Mouse (Mus musculus) frontal cortex, postnatal 14 days (tissue): Measurements from ENCODE around the gene Mapk11.

Experiments used
- DNase-seq, 2 experiments: peaks; one replicate each; pipeline ENCODE4 v3.0.0; 2022; ENCODE audit warnings: low spot score in 2 of 2

The Mapk11 gene

GRCm38 (mm10) chr15:89140659-89141252 is 8.7 kb downstream of the Mapk11 start, which contains the start of gene Mapk12:
Gene Mapk12, minus strand, starts transcription at chr15:89140703.
- DNase-seq, result no peak

GRCm38 (mm10) chr15:89140048-89140658 is 9.3 kb downstream of the Mapk11 start:
- no peak for DNase-seq

GRCm38 (mm10) chr15:89138531-89138930 is 10.9 kb downstream of the Mapk11 start:
- no peak for DNase-seq

GRCm38 (mm10) chr15:89138046-89138405 is 11.4 kb downstream of the Mapk11 start:
- DNase-seq, result no peak

- no peak for DNase-seq
Observed at GRCm38 (mm10) chr15:89137378-89138045, 11.9 kb downstream of the Mapk11 start.

- DNase-seq, result no peak
Observed at GRCm38 (mm10) chr15:89136461-89137155, 12.8 kb downstream of the Mapk11 start.

GRCm38 (mm10) chr15:89131316-89131715 is 18.1 kb downstream of the Mapk11 start:
- no peak for DNase-seq

- no peak for DNase-seq
Observed at GRCm38 (mm10) chr15:89130245-89130644, 19.2 kb downstream of the Mapk11 start.

- peak; percentile 72 to 76 for DNase-seq
Observed at GRCm38 (mm10) chr15:89128382-89129350, 20.8 kb downstream of the Mapk11 start, which contains the start of gene Hdac10. Gene Hdac10, minus strand, starts transcription at chr15:89128700.

GRCm38 (mm10) chr15:89127364-89127940 is 22.0 kb downstream of the Mapk11 start:
- no peak for DNase-seq

- DNase-seq, result no peak
Observed at GRCm38 (mm10) chr15:89126622-89127021, 22.8 kb downstream of the Mapk11 start.

- DNase-seq, result no peak
Observed at GRCm38 (mm10) chr15:89125351-89125750, 24.1 kb downstream of the Mapk11 start.

- no peak for DNase-seq
Observed at GRCm38 (mm10) chr15:89124312-89124711, 25.1 kb downstream of the Mapk11 start.

GRCm38 (mm10) chr15:89123595-89123994 is 25.8 kb downstream of the Mapk11 start:
- peak in 1 of 2 experiments; percentile 55 for DNase-seq

GRCm38 (mm10) chr15:89122649-89123366 is 26.6 kb downstream of the Mapk11 start, which contains the start of gene Tubgcp6:
Gene Tubgcp6, minus strand, starts transcription at chr15:89123112.
- peak; percentile 91 to 92 for DNase-seq

- no peak for DNase-seq
Observed at GRCm38 (mm10) chr15:89118007-89118406, 31.4 kb downstream of the Mapk11 start.

- DNase-seq, result no peak
Observed at GRCm38 (mm10) chr15:89110147-89110546, 39.3 kb downstream of the Mapk11 start.

- DNase-seq, result no peak
Observed at GRCm38 (mm10) chr15:89106976-89107375, 42.5 kb downstream of the Mapk11 start.

- DNase-seq, result no peak
Observed at GRCm38 (mm10) chr15:89106073-89106472, 43.4 kb downstream of the Mapk11 start.

GRCm38 (mm10) chr15:89104425-89104824 is 45.0 kb downstream of the Mapk11 start:
- no peak for DNase-seq
